Mouse (Mus musculus) skeletal muscle tissue, adult 2 months (tissue): ENCODE measurements around the gene Xirp1.

Experiments used
- DNase-seq: peaks from one replicate; pipeline ENCODE4 v3.0.0-alpha.2; 2012; ENCODE audit warnings: low read depth, low spot score

Xirp1 gene

DNA sequence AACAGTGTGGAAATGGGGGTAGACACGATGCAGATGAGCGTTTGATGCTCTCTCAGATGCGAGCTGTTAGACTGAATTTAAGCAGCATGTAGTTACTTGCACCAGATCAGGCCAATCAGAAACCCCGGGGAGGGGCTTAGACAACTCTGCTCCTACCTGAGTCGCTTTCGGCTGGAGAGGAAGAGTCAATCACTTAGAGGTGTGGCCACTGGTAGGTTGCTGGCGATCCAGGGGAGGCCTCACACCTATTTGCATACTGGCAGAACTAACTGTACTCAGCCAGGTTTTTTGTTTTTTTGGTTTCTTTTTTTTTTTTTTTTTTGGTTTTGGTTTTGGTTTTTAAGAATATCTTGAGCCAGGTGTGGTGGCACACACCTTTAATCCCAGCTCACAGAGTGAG is 35.1 kb downstream of the Xirp1 start:
- DNase-seq = no peak

DNA sequence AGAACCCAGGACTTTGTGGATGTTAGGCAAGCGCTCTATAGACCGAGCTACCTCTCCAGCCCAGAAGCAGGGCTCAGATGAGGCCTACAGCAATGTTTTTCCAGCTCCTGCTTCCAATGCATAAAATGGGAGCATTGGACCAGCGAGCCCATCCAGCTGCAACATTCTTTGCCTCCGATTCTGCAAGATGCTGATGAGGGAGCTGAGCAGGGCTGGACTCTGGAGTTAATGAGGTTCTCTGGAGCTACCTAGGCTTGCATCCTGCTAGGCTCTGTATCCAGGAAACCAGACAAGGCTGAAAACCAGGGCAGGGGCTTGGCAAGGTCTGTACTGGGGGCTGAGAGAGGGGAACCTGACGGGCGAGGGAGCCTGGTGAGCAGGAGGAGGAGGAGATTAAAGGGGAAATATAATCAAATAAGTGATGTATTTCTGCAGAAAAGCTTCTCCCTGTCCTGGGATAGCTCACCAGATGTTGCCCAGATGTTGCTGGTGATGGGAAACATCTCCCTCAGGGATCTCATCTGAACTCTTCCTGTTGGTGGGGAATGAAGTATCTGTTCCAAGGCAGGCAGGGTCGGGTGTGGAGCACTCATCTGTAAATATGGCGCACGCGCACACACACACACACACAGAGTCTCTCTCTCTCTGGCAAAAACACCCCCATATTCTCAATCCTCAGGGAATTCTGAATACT is 37.4 kb downstream of the Xirp1 start:
- no peak for DNase-seq

DNA sequence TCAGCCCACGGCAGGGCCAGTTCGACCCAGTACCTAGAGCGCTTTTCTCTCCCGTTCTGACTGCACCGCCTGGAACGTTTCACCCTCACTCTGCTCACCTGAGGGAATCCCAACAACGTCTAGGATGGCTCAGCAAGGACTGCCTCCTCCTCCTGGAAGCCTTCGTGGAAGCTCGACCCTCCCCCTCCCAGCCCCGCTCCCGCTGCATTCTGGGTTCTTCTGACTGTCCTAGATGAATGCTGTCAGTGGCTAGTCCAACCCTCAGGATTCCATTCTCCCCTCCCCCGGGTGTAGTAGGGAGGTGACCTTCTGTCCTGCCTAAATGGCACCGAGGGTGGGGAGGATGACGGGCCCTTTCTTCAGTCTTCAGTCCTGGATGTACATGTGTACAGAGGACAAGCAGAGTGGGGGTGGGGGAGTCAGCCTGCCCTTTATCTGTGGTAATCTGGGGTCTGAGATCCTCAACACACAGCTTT is 38.8 kb downstream of the Xirp1 start, which contains the start of gene Csrnp1:
TSS of gene Csrnp1 (minus strand) at position 123 of the 476 bp plus-strand sequence.
- DNase-seq = no peak

- peak; percentile 83 for DNase-seq
Measured at GRCm38 (mm10) chr9:119983585-119984535, 39.5 kb downstream of the Xirp1 start.

DNA sequence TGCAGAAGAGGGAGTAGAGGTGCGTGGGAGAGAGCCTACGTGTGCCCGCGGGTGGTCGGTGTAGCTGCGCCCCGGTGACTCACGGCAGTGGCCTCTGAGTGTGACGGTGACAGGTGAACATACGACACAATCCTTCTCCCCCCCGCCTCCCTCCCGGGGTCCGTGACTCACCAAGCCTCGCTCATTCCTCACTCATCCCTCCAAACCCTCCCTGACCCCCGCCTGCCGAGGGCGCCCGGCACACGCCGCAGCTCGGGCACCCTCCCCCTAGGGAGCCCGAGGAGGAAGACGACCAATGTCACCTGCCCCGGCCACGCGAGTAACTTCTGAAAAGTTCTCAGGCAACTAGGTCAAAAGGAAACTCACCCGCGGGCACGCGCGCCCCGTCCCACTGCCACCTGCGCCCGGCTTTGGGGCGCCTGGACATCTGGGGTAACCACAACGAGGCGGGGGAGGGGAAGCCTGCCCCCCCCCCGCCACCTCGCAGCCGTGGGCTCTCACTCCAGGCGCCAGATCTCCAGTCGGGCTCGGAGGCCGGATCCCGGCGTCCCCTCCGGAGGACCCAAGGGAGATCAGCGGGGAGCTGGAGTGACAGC is 40.3 kb downstream of the Xirp1 start:
- DNase-seq = no peak

DNA sequence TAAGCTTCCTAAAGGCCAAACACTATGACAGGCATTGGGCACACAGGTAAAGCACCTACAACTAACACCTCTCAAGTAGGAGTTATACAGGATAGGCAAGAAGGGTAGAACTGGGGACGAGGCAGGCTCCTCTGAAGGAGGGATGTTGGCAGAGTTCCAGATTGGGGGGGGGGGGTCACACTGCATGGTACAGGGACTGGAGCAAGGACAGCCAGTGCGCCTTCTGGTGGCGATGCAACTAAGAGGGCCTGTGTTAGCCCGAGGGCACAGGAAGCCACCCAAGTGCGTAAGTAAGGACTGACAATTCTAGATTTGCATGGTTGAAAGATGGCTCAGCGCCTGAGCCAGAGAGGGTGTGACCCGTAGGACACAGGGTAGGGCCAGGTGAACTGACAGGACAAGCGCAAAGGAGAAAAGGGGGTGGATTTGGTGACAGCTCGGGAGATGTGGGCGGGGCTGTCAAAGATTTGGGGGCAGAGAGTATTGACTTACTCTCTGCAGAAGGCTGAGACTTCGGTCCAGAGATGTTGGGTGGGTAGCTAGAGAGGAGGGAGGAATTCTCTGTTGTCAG is 41.1 kb downstream of the Xirp1 start:
- peak; percentile 58 for DNase-seq

GRCm38 (mm10) chr9:119981183-119982179 is 41.9 kb downstream of the Xirp1 start:
- peak; percentile 58 for DNase-seq

DNA sequence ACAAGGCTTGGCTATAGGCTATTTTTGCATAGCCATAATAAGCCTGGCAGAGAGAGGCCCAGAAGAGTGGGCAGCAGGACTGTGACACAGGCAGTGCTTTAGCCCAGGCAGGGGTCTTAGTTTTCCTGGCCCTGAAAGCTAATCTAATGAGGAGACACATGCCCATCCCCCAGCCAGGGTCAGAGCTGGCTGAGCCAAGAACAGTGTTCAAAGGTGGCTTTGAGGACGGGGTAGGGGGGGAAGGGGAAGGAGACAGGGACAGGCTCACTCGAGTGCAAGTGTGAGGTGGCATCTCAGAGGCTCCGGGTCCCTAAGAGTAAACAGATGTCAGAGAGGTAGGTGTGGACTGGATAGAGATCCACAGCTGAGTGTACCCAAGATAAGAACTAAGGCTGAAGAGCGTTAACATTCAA is 42.6 kb downstream of the Xirp1 start:
- DNase-seq = no peak

- no peak for DNase-seq
Measured at GRCm38 (mm10) chr9:119979749-119980148, 43.6 kb downstream of the Xirp1 start.

- DNase-seq = no peak
Measured at GRCm38 (mm10) chr9:119978811-119979441, 44.5 kb downstream of the Xirp1 start.

GRCm38 (mm10) chr9:119978151-119978810 is 45.1 kb downstream of the Xirp1 start:
- no peak for DNase-seq

DNA sequence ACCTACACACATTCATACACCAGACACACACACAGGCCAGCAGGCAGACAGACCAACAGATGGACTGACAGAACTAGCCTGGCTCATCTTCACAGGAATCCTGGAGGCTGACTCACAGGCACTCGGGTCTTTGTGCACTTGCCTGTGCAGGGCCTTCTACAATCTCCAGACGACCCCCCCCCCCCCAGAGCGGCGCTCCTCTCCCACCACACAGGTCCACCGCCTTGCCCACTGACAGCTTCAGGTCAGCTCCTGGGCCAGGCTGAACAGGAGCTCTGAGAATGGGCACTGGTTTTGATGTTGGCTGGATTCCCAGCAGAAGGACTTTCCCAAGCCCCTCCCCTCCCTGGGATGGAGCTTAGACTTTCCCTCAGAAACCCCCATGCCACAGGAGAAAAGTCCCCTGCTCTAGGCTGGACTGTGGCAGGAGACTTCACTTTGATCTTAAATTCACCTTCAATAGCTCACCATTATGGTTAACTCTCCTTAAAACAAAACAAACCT is 45.8 kb downstream of the Xirp1 start:
- DNase-seq = no peak

DNA sequence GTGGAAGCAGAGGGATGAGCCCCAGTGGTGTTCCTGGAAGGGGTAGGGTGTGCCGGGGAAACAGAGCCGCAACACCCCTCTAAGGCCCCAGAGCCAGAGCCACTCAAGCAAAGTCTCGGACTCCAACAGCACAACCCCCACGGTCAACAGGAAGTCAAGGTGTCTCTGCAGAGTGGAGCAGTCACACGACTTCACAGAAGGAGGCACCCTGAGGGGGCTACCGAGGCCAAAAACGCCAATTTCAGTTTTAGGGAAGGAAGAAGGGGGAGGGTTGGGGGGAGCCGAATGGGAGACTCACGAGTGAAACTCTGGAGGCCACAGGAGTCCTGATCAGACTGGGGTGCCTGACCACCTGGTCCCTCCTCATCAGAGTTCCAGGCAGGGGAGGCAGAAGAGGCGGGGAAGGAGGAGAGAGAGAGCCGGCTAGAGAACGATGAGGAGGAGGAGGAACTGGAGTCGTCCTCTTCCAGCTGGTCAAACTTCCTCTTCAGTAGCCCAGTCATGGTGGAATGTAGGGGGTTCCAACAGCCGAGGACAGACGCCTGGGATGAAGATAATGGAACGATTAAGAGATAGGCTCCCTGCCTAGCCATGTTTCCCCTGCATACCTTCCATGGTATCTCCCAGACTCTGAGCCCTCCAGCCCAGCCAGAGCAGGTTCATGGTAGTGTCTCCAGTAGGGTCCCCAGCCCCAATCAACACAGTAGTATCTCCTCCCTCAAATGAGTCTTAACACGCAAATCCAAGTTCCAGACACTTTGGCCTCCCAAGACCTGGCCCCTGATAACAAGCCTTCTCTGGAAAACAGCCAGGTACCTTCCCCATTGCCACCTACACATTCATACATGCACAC is 46.5 kb downstream of the Xirp1 start:
- DNase-seq = no peak

DNA sequence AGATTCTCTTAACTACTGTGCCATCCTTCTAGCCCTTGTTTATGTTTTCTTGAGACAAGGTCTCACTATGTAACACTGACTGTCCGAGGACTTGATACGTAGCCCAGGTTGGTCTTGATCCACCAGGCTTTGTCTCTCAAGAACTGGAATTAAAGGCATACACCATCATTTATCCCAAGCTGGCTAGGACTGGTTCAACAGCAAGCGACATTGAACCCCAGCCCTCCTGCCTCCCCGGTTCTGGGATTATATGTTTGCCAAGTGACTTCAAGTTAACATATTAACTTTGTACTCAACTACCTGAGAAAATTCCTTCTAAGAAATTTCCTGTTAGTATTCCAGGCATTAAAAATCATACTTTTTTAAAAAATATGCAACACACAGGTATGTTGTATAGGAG is 48.1 kb downstream of the Xirp1 start:
- no peak for DNase-seq

DNA sequence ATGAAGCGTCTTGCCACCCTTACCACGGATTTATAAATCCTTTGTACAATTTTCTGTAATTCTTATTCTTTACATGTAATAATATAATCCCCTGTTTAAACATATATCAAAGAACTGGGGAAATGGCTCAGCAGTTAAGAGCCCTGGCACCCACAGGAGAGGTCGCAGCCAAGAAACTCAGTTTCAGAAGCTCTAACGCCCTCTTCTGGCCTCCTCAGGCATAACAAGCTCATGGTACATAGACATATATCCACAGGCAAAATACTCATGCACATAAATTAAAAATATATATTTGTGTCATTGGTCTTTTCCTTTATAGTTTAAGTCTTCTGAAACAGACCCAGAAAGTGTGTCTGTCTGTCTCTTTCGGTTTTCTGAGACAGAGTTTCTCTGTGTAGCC is 48.8 kb downstream of the Xirp1 start:
- DNase-seq = no peak

DNA sequence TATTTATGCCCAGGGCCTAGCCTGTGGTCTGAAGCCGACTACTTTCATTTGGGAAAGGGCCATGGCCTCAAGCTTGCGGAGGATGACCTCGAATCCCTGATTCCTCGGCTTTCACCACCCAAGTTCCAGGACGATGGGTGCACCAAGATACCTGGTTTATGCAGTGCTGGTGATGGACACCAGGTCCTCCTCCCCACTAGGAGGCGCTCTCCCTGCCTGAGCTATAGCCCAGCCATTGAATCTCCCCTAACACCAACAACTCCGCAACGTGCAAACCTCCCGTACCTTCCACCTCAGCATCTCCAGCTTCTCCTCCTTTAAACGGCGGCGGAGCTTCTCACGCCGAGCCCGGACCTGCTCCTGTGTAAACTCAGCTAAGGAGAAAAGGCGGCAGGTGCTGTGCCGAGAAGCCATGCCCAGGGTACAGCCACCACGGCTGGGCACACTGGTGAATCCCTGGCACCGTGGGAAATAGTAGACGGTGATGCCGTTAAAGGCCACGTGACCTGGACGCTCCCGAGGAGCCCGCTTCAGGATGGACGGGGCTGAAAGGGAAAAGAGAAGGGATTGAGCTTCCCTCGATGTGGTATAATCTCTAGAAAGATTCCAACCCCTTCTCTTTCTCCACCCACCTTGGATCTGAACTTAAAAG is 49.4 kb downstream of the Xirp1 start:
- no peak for DNase-seq

DNA sequence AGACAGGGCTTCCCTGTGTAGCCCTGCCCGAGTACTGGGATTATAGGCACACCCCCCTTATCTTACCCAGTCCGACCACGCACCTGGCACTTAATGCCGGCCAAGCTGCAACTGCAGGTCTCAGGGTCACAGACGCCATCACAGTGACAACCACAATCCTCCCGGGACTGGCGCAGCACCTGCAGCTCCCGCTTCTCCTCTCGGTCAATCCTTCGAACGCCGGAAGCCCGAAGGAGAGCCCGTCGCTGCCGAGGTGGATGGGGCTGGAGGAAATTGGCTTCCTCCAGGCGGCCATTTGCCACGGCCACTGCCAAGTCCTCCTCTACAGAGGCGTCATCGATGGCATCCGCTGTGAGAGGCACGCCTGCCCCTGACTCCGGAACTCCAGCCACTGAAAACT is 50.1 kb downstream of the Xirp1 start:
- DNase-seq = no peak

- DNase-seq = peak; percentile 54
Measured at GRCm38 (mm10) chr9:119972582-119972981, 50.8 kb downstream of the Xirp1 start.
